Comparison of ENCODE assay signal across 9 mouse cellular contexts in genomic region chr2:27505539-27505938, GRCm38 (mm10). TPM values are rescaled to one million over a fixed set of nuclear protein-coding genes. Genes with fewer than 3 reads are reported as not detected.
DNase-seq lines count a peak whose midpoint lies in the region; ATAC-seq and TF ChIP-seq lines count a peak whose summit lies in the region.
"Had no signal": no experiment of that assay in that cellular context is flagged by ENCODE, and none has a peak within 500 bp of the region (broad histone marks: within the 10 kb centered on the region; RNA-seq: fewer than 3 reads in every experiment).

No protein-coding gene starts in this region.

- peak overlapping the region; percentile 3; the same call in 1 of the 2 replicates for H3K9ac ChIP-seq in liver, embryonic 13.5 days
- H3K9ac ChIP-seq: neural tube, embryonic 12.5 days had no signal

- no peak overlapping the region; the same call in 1 of the 2 replicates for H3K27ac ChIP-seq in testis, adult 2 months (ENCODE audit: control insufficient read depth, insufficient read depth, low read depth, low read length)
- H3K27ac ChIP-seq in liver, embryonic 13.5 days, result 0 out of 2 replicates have a peak overlapping the region, but pooled peaks have one; percentile 57
- H3K27ac ChIP-seq: neural tube, embryonic 12.5 days had no signal

- no peaks in the 10 kb centered on the region for H3K9me3 ChIP-seq in liver, embryonic 13.5 days (replicated peaks)
- H3K9me3 ChIP-seq: neural tube, embryonic 12.5 days had no signal

- H3K27me3 ChIP-seq in testis, adult 2 months (ENCODE audit: control insufficient read depth, insufficient read depth, low read length), result no peaks in the 10 kb centered on the region
- H3K27me3 ChIP-seq in liver, embryonic 13.5 days, result no peaks in the 10 kb centered on the region
- H3K27me3 ChIP-seq: neural tube, embryonic 12.5 days had no signal

- no peak for DNase-seq in testis, postnatal 14 days (ENCODE audit: low spot score)
- peak; percentile 39 for DNase-seq in hindlimb bud, embryonic 11.5 days (ENCODE audit: extremely low spot score, low read depth, low spot score)
- no peak for DNase-seq in liver, embryonic 13.5 days
- DNase-seq in right cerebral cortex, postnatal 4 days, result no peak
- DNase-seq in frontal cortex, postnatal 36 days (ENCODE audit: low spot score in 2 of 2), result no peak
- DNase-seq in cerebellum, postnatal 25 days, result no peak
- no peak for DNase-seq in left cerebral cortex, adult 11 months (ENCODE audit: low spot score)

- peak; percentile 14; the same call in 1 of the 2 replicates for ATAC-seq in liver, embryonic 13.5 days (ENCODE audit: low read depth)

- WGBS in liver, embryonic 13.5 days (ENCODE audit: insufficient replicate concordance), result 16% methylated on average over 6 of the region's 6 CpGs

- TF ChIP-seq CTCF in testis, adult 2 months (IDR thresholded peaks at IDR 0.05; ENCODE audit: control insufficient read depth, insufficient read depth, insufficient replicate concordance, low read depth, low read length), result no peak

- no peak for TF ChIP-seq POLR2A in testis, adult 2 months (IDR thresholded peaks at IDR 0.05; ENCODE audit: control insufficient read depth, low read depth, low read length)

- no peaks in the 10 kb centered on the region for H3K36me3 ChIP-seq in testis, adult 2 months (ENCODE audit: control insufficient read depth, insufficient read depth, low read length)
- H3K36me3 ChIP-seq in liver, embryonic 13.5 days, result no peaks in the 10 kb centered on the region
- H3K36me3 ChIP-seq: neural tube, embryonic 12.5 days had no signal

- peak overlapping the region; percentile 48 for H3K4me3 ChIP-seq in testis, adult 2 months (ENCODE audit: control insufficient read depth, low read depth, low read length)
- H3K4me3 ChIP-seq in liver, embryonic 13.5 days (replicated peaks), result no peak overlapping the region
- H3K4me3 ChIP-seq: neural tube, embryonic 12.5 days had no signal

- peaks cover 20% of the 10 kb centered on the region for H3K4me1 ChIP-seq in testis, adult 2 months (ENCODE audit: control insufficient read depth, insufficient read depth, low read length)
- H3K4me1 ChIP-seq in liver, embryonic 13.5 days (replicated peaks), result peaks cover 71% of the 10 kb centered on the region
- H3K4me1 ChIP-seq: neural tube, embryonic 12.5 days had no signal

- H3K4me2 ChIP-seq in liver, embryonic 13.5 days, result no peak overlapping the region
- H3K4me2 ChIP-seq: neural tube, embryonic 12.5 days had no signal

RNA-seq across cellular contexts. Expression of gene Brd3, which starts 1.9 kb away (rescaled TPM):
- 109 and 119 TPM in 2 replicates for polyA plus RNA-seq in testis, adult 2 months (2012; rRNA removed)
- 25.0 and 37.2 TPM in 2 replicates for polyA plus RNA-seq in liver, embryonic 13.5 days (2015; fragmentation: Nextera tagmentation; extraction: Ambion mirVana)

RNA-seq across cellular contexts. Expression of gene Wdr5, which starts 9.4 kb away (rescaled TPM):
- 25.6 and 27.2 TPM in 2 replicates for polyA plus RNA-seq in testis, adult 2 months (2012; rRNA removed)
- 32.1 and 35.9 TPM in 2 replicates for polyA plus RNA-seq in liver, embryonic 13.5 days (2015; fragmentation: Nextera tagmentation; extraction: Ambion mirVana)
